Mouse (Mus musculus): Measurements from ENCODE around the gene Tom1l2. TPM values are rescaled to one million over a fixed set of nuclear protein-coding genes. Genes with fewer than 3 reads are reported as not detected.

The Tom1l2 gene
- polyA plus RNA-seq, 2 experiments = 21.5 to 36.0 TPM

- no peaks in the 10 kb centered on the region for H3K9me3 ChIP-seq (ENCODE audit: control insufficient read depth, low read length)
- no peak for TF ChIP-seq POLR2A (IDR thresholded peaks at IDR 0.05; ENCODE audit: borderline replicate concordance, extremely low read depth, insufficient read depth, insufficient read length)
- H3K27ac ChIP-seq (replicated peaks; ENCODE audit: low read depth, low read length) = no peak overlapping the region
- H3K4me3 ChIP-seq (replicated peaks; ENCODE audit: low read length) = no peak overlapping the region
- peaks cover 73% of the 10 kb centered on the region for H3K36me3 ChIP-seq (ENCODE audit: control insufficient read depth, insufficient read depth, low read length)
- no peak for ATAC-seq (ENCODE audit: low FRiP score, low read depth)
- no peak for DNase-seq (ENCODE audit: low spot score)
- no peaks in the 10 kb centered on the region for H3K27me3 ChIP-seq (ENCODE audit: control insufficient read depth, insufficient read depth, low read length)
- peaks cover 34% of the 10 kb centered on the region for H3K4me1 ChIP-seq (ENCODE audit: control insufficient read depth, insufficient read depth, low read length)
- H3K9ac ChIP-seq (ENCODE audit: low read depth, low read length, severe bottlenecking) = no peak overlapping the region
- WGBS = 93% methylated on average over 11 of the region's 11 CpGs
- no peak overlapping the region for H3K4me2 ChIP-seq (replicated peaks; ENCODE audit: low read depth, low read length, severe bottlenecking)
These were observed 165.6 kb downstream of the Tom1l2 start for GRCm38 (mm10) chr11:60187070-60187469.

- WGBS = 75% methylated on average over 20 of the region's 20 CpGs
- H3K9ac ChIP-seq (ENCODE audit: low read depth, low read length, severe bottlenecking) = no peak overlapping the region
- no peak for ATAC-seq (ENCODE audit: low FRiP score, low read depth)
- no peak overlapping the region for H3K4me2 ChIP-seq (replicated peaks; ENCODE audit: low read depth, low read length, severe bottlenecking)
- DNase-seq (ENCODE audit: low spot score) = no peak
- TF ChIP-seq POLR2A (IDR thresholded peaks at IDR 0.05; ENCODE audit: borderline replicate concordance, extremely low read depth, insufficient read depth, insufficient read length) = no peak
- H3K27me3 ChIP-seq (ENCODE audit: control insufficient read depth, insufficient read depth, low read length) = no peaks in the 10 kb centered on the region
- H3K9me3 ChIP-seq (ENCODE audit: control insufficient read depth, low read length) = no peaks in the 10 kb centered on the region
- no peak overlapping the region for H3K4me3 ChIP-seq (replicated peaks; ENCODE audit: low read length)
- H3K36me3 ChIP-seq (ENCODE audit: control insufficient read depth, insufficient read depth, low read length) = peaks cover 58% of the 10 kb centered on the region
- peaks cover 46% of the 10 kb centered on the region for H3K4me1 ChIP-seq (ENCODE audit: control insufficient read depth, insufficient read depth, low read length)
- H3K27ac ChIP-seq (replicated peaks; ENCODE audit: low read depth, low read length) = no peak overlapping the region
These were observed 167.1 kb downstream of the Tom1l2 start for GRCm38 (mm10) chr11:60185396-60186231.

DNA sequence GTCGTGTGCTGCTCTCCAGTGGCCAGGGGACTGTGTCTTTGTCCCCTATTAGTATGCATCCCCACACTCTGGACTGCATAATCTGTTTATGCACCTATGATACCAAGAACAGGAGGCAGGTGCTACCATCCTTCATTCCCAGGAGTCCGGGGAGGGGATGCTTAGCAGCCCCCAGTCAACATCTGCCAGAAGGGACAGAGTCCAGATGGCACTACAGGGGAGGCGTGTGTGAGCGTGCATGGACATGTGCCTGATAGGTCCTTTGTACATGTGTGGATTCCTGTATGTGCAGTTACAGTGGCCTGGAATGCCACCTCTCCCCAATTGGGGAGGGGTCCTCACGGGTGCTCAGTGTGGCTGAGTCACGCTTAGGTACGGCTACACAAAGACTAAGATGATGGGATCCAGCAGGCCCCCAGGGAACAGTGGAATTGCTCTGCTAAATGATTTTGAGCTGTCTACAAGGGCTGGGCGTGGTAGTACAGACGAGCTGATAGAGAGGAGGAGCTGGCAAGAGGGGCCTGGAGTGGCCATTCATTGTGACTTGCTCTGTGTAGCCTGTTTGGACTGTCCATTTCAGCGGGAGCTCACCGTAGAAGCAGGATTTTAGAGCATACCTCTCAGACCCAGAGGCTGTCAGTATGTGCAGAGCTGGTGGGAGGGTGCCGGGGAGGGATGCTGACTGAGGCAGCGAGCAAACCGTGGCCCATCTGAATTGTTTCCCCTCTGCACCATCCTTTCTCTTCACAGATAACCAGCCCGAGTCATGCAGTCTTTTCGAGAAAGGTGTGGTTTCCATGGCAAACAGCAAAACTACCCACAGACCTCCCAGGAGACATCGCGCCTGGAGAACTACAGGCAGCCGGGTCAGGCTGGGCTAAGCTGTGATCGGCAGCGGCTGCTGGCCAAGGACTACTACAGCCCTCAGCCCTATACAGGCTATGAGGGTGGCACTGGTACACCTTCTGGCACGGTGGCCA lies 168.1 kb downstream of the Tom1l2 start:
- Histone ChIP-seq H3K27me3 (ENCODE audit: control insufficient read depth, insufficient read depth, low read length) (no peaks in the 10 kb centered on the region), H3K36me3 (ENCODE audit: control insufficient read depth, insufficient read depth, low read length) (peaks cover 48% of the 10 kb centered on the region), H3K4me1 (ENCODE audit: control insufficient read depth, insufficient read depth, low read length) (peaks cover 49% of the 10 kb centered on the region), H3K4me2 (replicated peaks; ENCODE audit: low read depth, low read length, severe bottlenecking) (no peak overlapping the region), H3K27ac (replicated peaks; ENCODE audit: low read depth, low read length) (no peak overlapping the region), H3K4me3 (replicated peaks; ENCODE audit: low read length) (no peak overlapping the region), H3K9me3 (ENCODE audit: control insufficient read depth, low read length) (no peaks in the 10 kb centered on the region), H3K9ac (ENCODE audit: low read depth, low read length, severe bottlenecking) (no peak overlapping the region)
- TF ChIP-seq POLR2A (IDR thresholded peaks at IDR 0.05; ENCODE audit: borderline replicate concordance, extremely low read depth, insufficient read depth, insufficient read length) = no peak
- ATAC-seq (ENCODE audit: low FRiP score, low read depth) (no peak), DNase-seq (ENCODE audit: low spot score) (peak; percentile 42)
- WGBS = 51% methylated on average over 22 of the region's 22 CpGs

DNA sequence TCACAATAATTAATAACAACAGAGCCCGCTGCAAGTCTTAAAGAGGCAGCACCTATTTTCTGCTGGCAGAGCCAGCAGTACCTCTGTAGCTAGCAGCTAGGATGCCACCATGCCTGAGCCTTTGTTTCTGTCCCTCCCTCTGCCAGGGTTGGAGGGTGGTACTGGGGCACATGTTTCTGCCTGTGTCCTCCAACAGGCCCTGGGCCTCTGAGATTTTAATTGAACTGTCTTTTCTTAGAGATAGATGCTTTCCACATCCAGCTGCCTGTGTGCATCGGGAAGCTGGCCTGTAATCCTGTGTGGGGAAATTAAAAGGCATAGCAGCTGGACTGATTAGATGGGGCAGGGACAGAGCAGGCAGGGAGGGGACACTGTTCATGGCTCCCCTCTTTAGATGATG lies 170.0 kb downstream of the Tom1l2 start:
- peaks cover 61% of the 10 kb centered on the region for H3K4me1 ChIP-seq (ENCODE audit: control insufficient read depth, insufficient read depth, low read length)

GRCm38 (mm10) chr11:60182116-60182670 lies 170.5 kb downstream of the Tom1l2 start:
- no peak overlapping the region for H3K27ac ChIP-seq (replicated peaks; ENCODE audit: low read depth, low read length)
- no peaks in the 10 kb centered on the region for H3K27me3 ChIP-seq (ENCODE audit: control insufficient read depth, insufficient read depth, low read length)
- no peak overlapping the region for H3K4me2 ChIP-seq (replicated peaks; ENCODE audit: low read depth, low read length, severe bottlenecking)
- ATAC-seq (ENCODE audit: low FRiP score, low read depth) (no peak), DNase-seq (ENCODE audit: low spot score) (peak; percentile 69)
- peaks cover 24% of the 10 kb centered on the region for H3K36me3 ChIP-seq (ENCODE audit: control insufficient read depth, insufficient read depth, low read length)
- no peak for TF ChIP-seq POLR2A (IDR thresholded peaks at IDR 0.05; ENCODE audit: borderline replicate concordance, extremely low read depth, insufficient read depth, insufficient read length)
- H3K4me1 ChIP-seq (ENCODE audit: control insufficient read depth, insufficient read depth, low read length) = peaks cover 66% of the 10 kb centered on the region
- no peak overlapping the region for H3K4me3 ChIP-seq (replicated peaks; ENCODE audit: low read length)
- no peaks in the 10 kb centered on the region for H3K9me3 ChIP-seq (ENCODE audit: control insufficient read depth, low read length)
- 71% methylated on average over 12 of the region's 12 CpGs for WGBS
- H3K9ac ChIP-seq (ENCODE audit: low read depth, low read length, severe bottlenecking) = no peak overlapping the region

More for the DNA sequence above, 170.0 kb downstream of the Tom1l2 start:
- Histone ChIP-seq H3K4me3 (replicated peaks; ENCODE audit: low read length) (no peak overlapping the region), H3K9ac (ENCODE audit: low read depth, low read length, severe bottlenecking) (no peak overlapping the region), H3K27ac (replicated peaks; ENCODE audit: low read depth, low read length) (no peak overlapping the region), H3K9me3 (ENCODE audit: control insufficient read depth, low read length) (no peaks in the 10 kb centered on the region), H3K36me3 (ENCODE audit: control insufficient read depth, insufficient read depth, low read length) (peaks cover 30% of the 10 kb centered on the region), H3K27me3 (ENCODE audit: control insufficient read depth, insufficient read depth, low read length) (no peaks in the 10 kb centered on the region), H3K4me2 (replicated peaks; ENCODE audit: low read depth, low read length, severe bottlenecking) (no peak overlapping the region)
- no peak for DNase-seq (ENCODE audit: low spot score)
- no peak for TF ChIP-seq POLR2A (IDR thresholded peaks at IDR 0.05; ENCODE audit: borderline replicate concordance, extremely low read depth, insufficient read depth, insufficient read length)
- ATAC-seq (ENCODE audit: low FRiP score, low read depth) = no peak
- 29% methylated on average over 2 of the region's 2 CpGs for WGBS

Measured in limb, embryonic 14.5 days (tissue).